Mouse (Mus musculus) hindbrain, embryonic 12.5 days (tissue): ENCODE results near the gene Sec14l1. TPM values are rescaled to one million over a fixed set of nuclear protein-coding genes. Genes with fewer than 3 reads are reported as not detected.

ENCODE experiments used
- ATAC-seq: fragments of 200-750 bp; cut with Nextera tagmentation; 2 replicates; pipeline ENCODE4 v1.8.0; 2017; ENCODE audit warnings: moderate TSS enrichment; ENCODE audit not compliant: low FRiP score
- H3K27ac ChIP-seq: fragments of 300-500 bp; sonication (generic); 2 replicates; pipeline ENCODE4 v1.5.1; 2016; ENCODE audit warnings: mild to moderate bottlenecking
- H3K27me3 ChIP-seq: fragments of 300-500 bp; sonication (generic); 2 replicates; pipeline ENCODE4 v1.6.1; 2016; ENCODE audit warnings: mild to moderate bottlenecking
- H3K36me3 ChIP-seq: fragments of 300-500 bp; sonication (generic); 2 replicates; pipeline ENCODE4 v1.6.1; 2016; ENCODE audit warnings: mild to moderate bottlenecking
- H3K4me1 ChIP-seq: fragments of 300-500 bp; sonication (generic); 2 replicates; pipeline ENCODE4 v1.6.1; 2016
- H3K4me2 ChIP-seq: fragments of 300-500 bp; sonication (generic); replicated peaks from 2 replicates; pipeline ENCODE4 v1.6.1; 2016; ENCODE audit warnings: mild to moderate bottlenecking
- H3K4me3 ChIP-seq: fragments of 300-500 bp; sonication (generic); 2 replicates; pipeline ENCODE4 v1.5.1; 2016; ENCODE audit warnings: mild to moderate bottlenecking
- H3K9ac ChIP-seq: fragments of 300-500 bp; sonication (generic); 2 replicates; pipeline ENCODE4 v1.6.1; 2016; ENCODE audit warnings: mild to moderate bottlenecking, moderate library complexity
- H3K9me3 ChIP-seq: fragments of 300-500 bp; sonication (generic); replicated peaks from 2 replicates; pipeline ENCODE4 v1.6.1; 2016; ENCODE audit warnings: mild to moderate bottlenecking
- WGBS: fragments of 180-500 bp; shearing (Covaris S2); methylation state at CpG from one replicate; pipeline ENCODE4 v1.1.7; 2016; 5-methylcytosine and 5-hydroxymethylcytosine counted together
- polyA plus RNA-seq: library from polyadenylated mRNA; unstranded; fragments of >200 nt; fragmentation: Nextera tagmentation; extraction: Ambion mirVana; gene quantifications from 2 replicates; pipeline ENCODE4 v1.2.1, GENCODE M21; 2016

Sec14l1 gene
- polyA plus RNA-seq, 1 experiment from 2014 or later = 76.2 TPM

DNA sequence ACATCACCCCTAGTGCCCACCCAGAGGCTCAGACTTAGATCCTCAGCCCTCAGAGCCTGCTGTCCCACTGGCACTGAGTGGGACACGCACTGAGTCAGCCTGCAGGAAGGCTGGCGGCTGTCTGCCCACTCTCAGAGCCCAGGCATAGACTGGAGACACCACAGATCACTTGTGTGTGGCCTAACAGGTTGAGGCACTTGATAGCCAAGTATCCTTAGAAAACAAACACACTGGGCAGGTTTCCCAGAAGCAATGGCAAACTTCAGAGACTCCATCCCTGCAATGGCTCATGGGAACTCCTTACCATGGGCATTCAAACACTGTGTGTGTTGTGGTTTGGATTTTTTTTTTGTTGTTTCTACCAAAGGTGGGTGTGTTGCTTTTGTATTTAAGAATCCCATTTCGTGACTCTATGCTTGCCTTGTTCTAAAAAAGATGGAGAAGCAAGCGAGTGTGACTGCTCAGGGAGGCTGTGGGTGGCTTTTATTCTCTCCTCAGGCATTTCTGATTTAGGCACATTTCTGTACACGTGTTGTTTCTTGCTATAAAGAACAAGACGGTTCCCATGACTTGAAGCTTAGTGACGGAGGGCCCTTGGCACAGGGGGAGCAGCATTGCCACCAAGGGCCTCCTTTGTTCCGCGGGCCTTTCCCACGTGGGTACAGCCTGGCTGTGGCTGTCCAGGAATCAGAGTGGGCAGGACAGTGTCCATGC is 10.8 kb upstream of the Sec14l1 start:
- Histone ChIP-seq H3K9me3 (no peaks in the 10 kb centered on the region), H3K36me3 (no peaks in the 10 kb centered on the region), H3K27ac (no peak overlapping the region), H3K4me2 (no peak overlapping the region), H3K4me1 (peaks cover 20% of the 10 kb centered on the region), H3K27me3 (no peaks in the 10 kb centered on the region), H3K4me3 (no peak overlapping the region), H3K9ac (no peak overlapping the region)
- 82% methylated on average over 10 of the region's 10 CpGs for WGBS
- ATAC-seq = no peak

- no peak overlapping the region for H3K27ac ChIP-seq
- H3K9ac ChIP-seq = no peak overlapping the region
- no peaks in the 10 kb centered on the region for H3K9me3 ChIP-seq
- no peaks in the 10 kb centered on the region for H3K27me3 ChIP-seq
- no peaks in the 10 kb centered on the region for H3K36me3 ChIP-seq
- no peak for ATAC-seq
- H3K4me3 ChIP-seq = no peak overlapping the region
- 67% methylated on average over 3 of the region's 3 CpGs for WGBS
- peaks cover 20% of the 10 kb centered on the region for H3K4me1 ChIP-seq
- H3K4me2 ChIP-seq = no peak overlapping the region
These were observed 9.7 kb upstream of the Sec14l1 start for GRCm38 (mm10) chr11:117105315-117105714.

GRCm38 (mm10) chr11:117105850-117106249 is 9.1 kb upstream of the Sec14l1 start:
- ATAC-seq = no peak
- Histone ChIP-seq H3K4me1 (peaks cover 20% of the 10 kb centered on the region), H3K9ac (no peak overlapping the region), H3K27ac (no peak overlapping the region), H3K4me2 (no peak overlapping the region), H3K36me3 (no peaks in the 10 kb centered on the region), H3K9me3 (no peaks in the 10 kb centered on the region), H3K27me3 (no peaks in the 10 kb centered on the region), H3K4me3 (no peak overlapping the region)
- WGBS = 87% methylated on average over 7 of the region's 7 CpGs

GRCm38 (mm10) chr11:117106633-117107334 is 8.2 kb upstream of the Sec14l1 start:
- no peak for ATAC-seq
- peaks cover 13% of the 10 kb centered on the region for H3K4me1 ChIP-seq
- H3K9me3 ChIP-seq = no peaks in the 10 kb centered on the region
- no peaks in the 10 kb centered on the region for H3K36me3 ChIP-seq
- no peak overlapping the region for H3K9ac ChIP-seq
- 12% methylated on average over 13 of the region's 13 CpGs for WGBS
- no peak overlapping the region for H3K4me3 ChIP-seq
- H3K27ac ChIP-seq = peak overlapping the region; percentile 72
- H3K4me2 ChIP-seq = no peak overlapping the region; the same call in 1 of the 2 replicates
- no peaks in the 10 kb centered on the region for H3K27me3 ChIP-seq

- Histone ChIP-seq H3K36me3 (no peaks in the 10 kb centered on the region), H3K27me3 (no peaks in the 10 kb centered on the region), H3K9ac (no peak overlapping the region), H3K4me1 (peaks cover 10% of the 10 kb centered on the region), H3K4me3 (no peak overlapping the region), H3K4me2 (no peak overlapping the region), H3K9me3 (no peaks in the 10 kb centered on the region), H3K27ac (no peak overlapping the region)
- no peak for ATAC-seq
- 84% methylated on average over 2 of the region's 2 CpGs for WGBS
These were observed 7.1 kb upstream of the Sec14l1 start for GRCm38 (mm10) chr11:117107837-117108236.

DNA sequence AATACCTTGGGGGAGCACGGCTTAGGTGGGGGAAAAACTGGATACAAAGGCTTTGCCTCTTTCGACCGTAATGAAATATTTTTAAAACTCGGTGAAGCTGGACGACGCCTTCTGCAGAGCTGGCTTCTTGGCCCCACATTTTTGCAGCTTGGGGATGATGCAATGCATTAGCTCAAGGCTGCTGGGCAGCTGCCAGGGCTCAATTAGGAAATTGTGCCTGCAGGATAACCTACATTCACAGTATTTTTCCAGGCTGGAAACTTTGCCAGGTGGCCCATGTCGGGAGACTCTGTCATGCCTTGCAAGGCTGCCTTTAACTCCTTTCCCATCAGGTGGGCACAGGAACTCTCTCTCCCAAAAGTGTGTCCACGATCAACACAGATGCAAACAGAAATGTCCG is 6.4 kb upstream of the Sec14l1 start:
- Histone ChIP-seq H3K4me1 (peaks cover 10% of the 10 kb centered on the region), H3K9me3 (no peaks in the 10 kb centered on the region), H3K36me3 (no peaks in the 10 kb centered on the region), H3K4me2 (no peak overlapping the region), H3K9ac (no peak overlapping the region), H3K4me3 (no peak overlapping the region), H3K27me3 (no peaks in the 10 kb centered on the region), H3K27ac (0 out of 2 replicates have a peak overlapping the region, but pooled peaks have one; percentile 40)
- 80% methylated on average over 9 of the region's 9 CpGs for WGBS
- ATAC-seq = no peak

DNA sequence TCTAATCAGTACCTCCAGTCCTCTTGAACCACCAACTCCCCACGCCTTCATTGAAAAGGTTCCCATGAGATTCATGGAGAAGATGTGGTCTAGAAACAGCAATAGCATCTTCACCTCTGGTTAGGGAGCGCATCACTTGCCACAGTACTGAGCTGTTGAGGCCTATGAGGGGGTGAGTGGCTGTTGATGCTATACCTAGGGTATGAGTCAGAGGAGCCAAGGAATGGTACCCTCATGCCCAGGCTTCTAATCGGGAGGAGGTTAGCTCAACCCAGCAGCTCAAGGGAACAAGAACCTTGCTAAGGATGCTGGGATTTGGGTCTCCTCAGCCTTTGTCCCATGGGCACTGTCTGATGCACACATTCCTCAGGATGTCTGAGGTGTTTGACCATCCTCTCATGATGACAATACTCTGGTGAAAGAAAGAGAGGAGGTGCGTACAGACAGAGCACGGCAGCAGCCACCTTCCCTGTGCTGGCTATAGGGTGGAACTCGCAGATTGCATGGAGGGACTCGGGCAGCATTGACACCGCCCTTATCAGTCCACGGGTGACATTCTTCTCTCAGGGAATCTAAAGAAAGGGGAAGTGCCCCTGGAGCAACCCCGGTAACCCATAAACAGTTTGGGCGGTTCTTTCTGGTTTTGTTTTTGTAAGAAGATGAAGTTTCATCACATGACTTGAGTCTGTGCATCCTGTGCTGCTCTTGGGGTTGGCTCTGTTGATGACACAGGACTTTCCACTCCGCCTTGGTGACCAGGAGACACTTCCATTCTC is 5.6 kb upstream of the Sec14l1 start:
- Histone ChIP-seq H3K4me1 (peaks cover 15% of the 10 kb centered on the region), H3K27ac (no peak overlapping the region), H3K9me3 (no peaks in the 10 kb centered on the region), H3K4me2 (no peak overlapping the region), H3K4me3 (no peak overlapping the region), H3K27me3 (no peaks in the 10 kb centered on the region), H3K36me3 (no peaks in the 10 kb centered on the region), H3K9ac (no peak overlapping the region)
- ATAC-seq = no peak
- 87% methylated on average over 12 of the region's 12 CpGs for WGBS

GRCm38 (mm10) chr11:117111967-117112648 is 2.9 kb upstream of the Sec14l1 start:
- no peak overlapping the region for H3K27ac ChIP-seq
- peaks cover 20% of the 10 kb centered on the region for H3K4me1 ChIP-seq
- H3K9me3 ChIP-seq = no peaks in the 10 kb centered on the region
- 87% methylated on average over 11 of the region's 11 CpGs for WGBS
- H3K4me3 ChIP-seq = no peak overlapping the region
- no peaks in the 10 kb centered on the region for H3K36me3 ChIP-seq
- ATAC-seq = no peak
- H3K9ac ChIP-seq = no peak overlapping the region
- H3K4me2 ChIP-seq = no peak overlapping the region
- no peaks in the 10 kb centered on the region for H3K27me3 ChIP-seq

GRCm38 (mm10) chr11:117112649-117113051 is 2.3 kb upstream of the Sec14l1 start:
- H3K27ac ChIP-seq = no peak overlapping the region
- H3K4me1 ChIP-seq = peaks cover 24% of the 10 kb centered on the region
- H3K27me3 ChIP-seq = no peaks in the 10 kb centered on the region
- no peaks in the 10 kb centered on the region for H3K9me3 ChIP-seq
- H3K4me2 ChIP-seq = no peak overlapping the region
- H3K36me3 ChIP-seq = peaks cover under 1% of the 10 kb centered on the region; the same call in 1 of the 2 replicates
- no peak overlapping the region for H3K4me3 ChIP-seq
- no peak for ATAC-seq
- WGBS = 62% methylated on average over 3 of the region's 3 CpGs
- no peak overlapping the region for H3K9ac ChIP-seq

- 91% methylated on average over 5 of the region's 5 CpGs for WGBS
- H3K4me3 ChIP-seq = no peak overlapping the region
- no peaks in the 10 kb centered on the region for H3K9me3 ChIP-seq
- H3K4me1 ChIP-seq = peaks cover 32% of the 10 kb centered on the region
- peak overlapping the region; percentile 98; the same call in 1 of the 2 replicates for H3K27ac ChIP-seq
- ATAC-seq = no peak
- no peaks in the 10 kb centered on the region for H3K27me3 ChIP-seq
- H3K36me3 ChIP-seq = peaks cover 4% of the 10 kb centered on the region; the same call in 1 of the 2 replicates
- no peak overlapping the region for H3K9ac ChIP-seq
- H3K4me2 ChIP-seq = no peak overlapping the region
These were observed 1.6 kb upstream of the Sec14l1 start for GRCm38 (mm10) chr11:117113377-117113776.

- Histone ChIP-seq H3K27me3 (no peaks in the 10 kb centered on the region), H3K4me2 (peak overlapping the region; percentile 69), H3K36me3 (peaks cover 4% of the 10 kb centered on the region; the same call in 1 of the 2 replicates), H3K4me3 (peak overlapping the region; percentile 57), H3K27ac (peak overlapping the region; percentile 98), H3K4me1 (peaks cover 40% of the 10 kb centered on the region), H3K9ac (peak overlapping the region; percentile 80), H3K9me3 (no peaks in the 10 kb centered on the region)
- WGBS = 57% methylated on average over 13 of the region's 13 CpGs
- ATAC-seq = no peak
These were observed 757 bp upstream of the Sec14l1 start for GRCm38 (mm10) chr11:117114231-117114591.
